Mouse (Mus musculus): ENCODE measurements at regions not wholly inside any gene's neighbourhood (a gene's known extent, or its start where the extent isn't known, plus 50 kb on each side); places are given as distances from the start of the nearest gene placed in this dataset.

DNA sequence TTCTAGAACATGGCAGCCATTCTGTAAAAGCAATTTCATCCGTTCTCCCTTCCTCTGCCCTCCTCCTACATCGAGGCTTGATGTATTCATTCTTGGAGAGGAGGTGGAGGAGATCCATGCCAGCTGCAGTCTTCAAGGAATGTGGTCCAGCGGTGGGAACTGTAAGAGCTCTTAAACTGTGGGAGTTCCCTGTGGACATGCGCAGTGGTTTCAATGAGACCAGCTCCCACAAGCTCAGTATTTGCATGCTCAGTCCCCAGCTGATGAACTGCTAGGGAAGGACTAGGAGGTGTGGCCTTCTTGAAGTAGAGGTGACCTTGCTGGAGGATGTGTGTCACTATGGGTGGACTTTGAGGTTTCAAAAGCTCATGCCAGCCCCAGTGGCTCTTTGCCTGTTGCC lies 163.7 kb upstream of the Ctnnb1 start:
- TF ChIP-seq REST (IDR thresholded peaks at IDR 0.05; ENCODE audit: insufficient read depth, insufficient read length) (no peak), E2F4 (IDR thresholded peaks at IDR 0.05; ENCODE audit: insufficient read depth) (no peak)
- H3ac ChIP-seq (ENCODE audit: control insufficient read depth, insufficient read length): no peak overlapping the region
- no peaks in the 10 kb centered on the region for H3K79me2 ChIP-seq (ENCODE audit: control insufficient read depth, insufficient read depth)
- H3K36me3 ChIP-seq (ENCODE audit: control insufficient read depth, insufficient read depth): no peaks in the 10 kb centered on the region
- no peak overlapping the region for H3K4me3 ChIP-seq
- H3K27me3 ChIP-seq (ENCODE audit: control insufficient read depth, insufficient read depth, insufficient read length): no peaks in the 10 kb centered on the region
- H3K4me2 ChIP-seq (ENCODE audit: low read depth): no peak overlapping the region

DNA sequence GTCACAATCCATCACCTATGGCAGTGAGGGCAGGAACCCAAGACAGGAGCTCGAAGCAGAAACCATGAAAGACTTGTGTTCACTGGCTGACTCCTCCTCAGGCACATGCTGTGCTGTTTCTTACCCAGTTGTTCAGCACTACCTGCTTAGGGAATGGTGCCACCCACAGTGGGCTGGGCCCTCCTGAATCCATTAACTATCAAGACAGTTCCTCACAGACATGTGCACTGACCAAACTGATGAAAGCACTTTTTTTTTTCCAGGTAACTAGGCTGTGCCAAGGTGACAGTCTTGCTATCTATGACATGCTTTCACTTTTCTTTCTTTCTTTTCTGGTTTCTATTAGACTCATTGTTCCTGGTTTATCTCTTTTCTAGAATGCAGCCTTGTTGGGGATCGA lies 162.1 kb upstream of the Ctnnb1 start:
- H3K4me2 ChIP-seq (ENCODE audit: low read depth): no peak overlapping the region

DNA sequence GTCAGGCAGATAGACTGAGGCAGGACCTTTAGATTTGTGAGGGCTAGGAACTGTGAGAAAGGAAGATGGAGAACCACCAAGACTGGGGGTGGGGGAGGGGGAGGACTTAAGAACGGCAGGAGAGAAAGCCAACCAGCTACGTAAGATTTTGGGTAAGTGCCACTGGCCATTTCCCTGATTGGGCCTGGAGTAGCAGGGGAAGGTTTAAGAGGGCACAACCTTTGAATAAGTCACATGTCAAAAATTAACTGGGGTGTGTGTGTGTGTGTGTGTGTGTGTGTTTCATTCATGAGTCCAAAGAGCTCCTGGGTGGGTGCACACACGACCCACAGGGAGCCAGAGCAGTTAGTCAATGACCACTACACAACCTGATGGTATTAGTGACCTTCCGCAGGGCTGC lies 161.6 kb upstream of the Ctnnb1 start:
- Histone ChIP-seq H3K4me3 (no peak overlapping the region), H3K27me3 (ENCODE audit: control insufficient read depth, insufficient read depth, insufficient read length) (no peaks in the 10 kb centered on the region), H3K36me3 (ENCODE audit: control insufficient read depth, insufficient read depth) (no peaks in the 10 kb centered on the region), H3K79me2 (ENCODE audit: control insufficient read depth, insufficient read depth) (no peaks in the 10 kb centered on the region), H3K4me2 (ENCODE audit: low read depth) (no peak overlapping the region), H3ac (ENCODE audit: control insufficient read depth, insufficient read length) (no peak overlapping the region)
- TF ChIP-seq MYOD1 (IDR thresholded peaks at IDR 0.05; ENCODE audit: control insufficient read depth in 1 of 3, insufficient read length in 2 of 3, low read depth in 2 of 3): no peak

More for the DNA sequence above, 162.1 kb upstream of the Ctnnb1 start:
- no peak for TF ChIP-seq MAX (IDR thresholded peaks at IDR 0.05; ENCODE audit: low read depth)
- TF ChIP-seq REST (IDR thresholded peaks at IDR 0.05; ENCODE audit: insufficient read depth, insufficient read length): no peak
- TF ChIP-seq MYOG (IDR thresholded peaks at IDR 0.05; ENCODE audit: control insufficient read depth in 1 of 3, insufficient read depth in 1 of 3, insufficient read length in 2 of 3, low read depth in 2 of 3): no peak
- no peak for TF ChIP-seq CEBPB (IDR thresholded peaks at IDR 0.05; ENCODE audit: insufficient read depth, poor library complexity, severe bottlenecking)
- no peak for TF ChIP-seq USF1 (IDR thresholded peaks at IDR 0.05; ENCODE audit: low read depth)
- TF ChIP-seq TCF3 (IDR thresholded peaks at IDR 0.05; ENCODE audit: insufficient read length, low read depth): no peak
- no peak for TF ChIP-seq SRF (IDR thresholded peaks at IDR 0.05; ENCODE audit: control insufficient read depth, insufficient read length, low read depth)
- no peak for TF ChIP-seq POLR2A (IDR thresholded peaks at IDR 0.05; ENCODE audit: insufficient read length, low read depth)
- TF ChIP-seq TCF12 (IDR thresholded peaks at IDR 0.05; ENCODE audit: insufficient read depth, poor library complexity, severe bottlenecking): no peak
- TF ChIP-seq MYOD1 (IDR thresholded peaks at IDR 0.05; ENCODE audit: control insufficient read depth in 1 of 3, insufficient read length in 2 of 3, low read depth in 2 of 3): no peak
- TF ChIP-seq E2F4 (IDR thresholded peaks at IDR 0.05; ENCODE audit: insufficient read depth): no peak
- no peak for TF ChIP-seq POLR2AphosphoS2 (IDR thresholded peaks at IDR 0.05; ENCODE audit: insufficient read length, low read depth)
- Histone ChIP-seq H3K27me3 (ENCODE audit: control insufficient read depth, insufficient read depth, insufficient read length) (no peaks in the 10 kb centered on the region), H3K79me2 (ENCODE audit: control insufficient read depth, insufficient read depth) (no peaks in the 10 kb centered on the region), H3K36me3 (ENCODE audit: control insufficient read depth, insufficient read depth) (no peaks in the 10 kb centered on the region), H3K4me3 (no peak overlapping the region), H3ac (ENCODE audit: control insufficient read depth, insufficient read length) (no peak overlapping the region)

DNA sequence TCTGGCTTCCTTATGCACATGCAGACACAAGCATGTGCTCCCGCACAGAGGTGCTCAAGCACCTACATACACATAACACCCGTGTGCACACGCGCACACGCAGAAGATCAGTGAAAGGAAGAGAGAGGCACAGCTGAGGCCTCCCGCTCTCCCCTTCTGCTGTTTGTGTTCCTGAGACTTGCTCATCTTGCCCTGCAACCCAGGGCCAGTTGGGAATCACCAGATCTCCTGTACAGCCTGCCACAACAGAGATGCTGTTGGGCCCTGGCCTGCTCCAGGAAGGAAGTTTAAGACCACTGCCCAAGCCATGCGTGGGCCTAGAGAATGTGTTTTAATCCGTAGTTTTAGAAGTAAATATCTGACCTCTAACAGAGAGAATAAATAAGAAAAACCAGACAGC lies 160.0 kb upstream of the Ctnnb1 start:
- Histone ChIP-seq H3K36me3 (ENCODE audit: control insufficient read depth, insufficient read depth) (no peaks in the 10 kb centered on the region), H3K4me2 (ENCODE audit: low read depth) (no peak overlapping the region), H3K4me3 (no peak overlapping the region), H3K27me3 (ENCODE audit: control insufficient read depth, insufficient read depth, insufficient read length) (no peaks in the 10 kb centered on the region), H3K79me2 (ENCODE audit: control insufficient read depth, insufficient read depth) (no peaks in the 10 kb centered on the region), H3ac (ENCODE audit: control insufficient read depth, insufficient read length) (no peak overlapping the region)
- TF ChIP-seq POLR2A (IDR thresholded peaks at IDR 0.05; ENCODE audit: insufficient read length, low read depth) (no peak), TCF12 (IDR thresholded peaks at IDR 0.05; ENCODE audit: insufficient read depth, poor library complexity, severe bottlenecking) (no peak), REST (IDR thresholded peaks at IDR 0.05; ENCODE audit: insufficient read depth, insufficient read length) (no peak), POLR2AphosphoS2 (IDR thresholded peaks at IDR 0.05; ENCODE audit: insufficient read length, low read depth) (no peak), CEBPB (IDR thresholded peaks at IDR 0.05; ENCODE audit: insufficient read depth, poor library complexity, severe bottlenecking) (no peak), SRF (IDR thresholded peaks at IDR 0.05; ENCODE audit: control insufficient read depth, insufficient read length, low read depth) (no peak), TCF3 (IDR thresholded peaks at IDR 0.05; ENCODE audit: insufficient read length, low read depth) (no peak)

DNA sequence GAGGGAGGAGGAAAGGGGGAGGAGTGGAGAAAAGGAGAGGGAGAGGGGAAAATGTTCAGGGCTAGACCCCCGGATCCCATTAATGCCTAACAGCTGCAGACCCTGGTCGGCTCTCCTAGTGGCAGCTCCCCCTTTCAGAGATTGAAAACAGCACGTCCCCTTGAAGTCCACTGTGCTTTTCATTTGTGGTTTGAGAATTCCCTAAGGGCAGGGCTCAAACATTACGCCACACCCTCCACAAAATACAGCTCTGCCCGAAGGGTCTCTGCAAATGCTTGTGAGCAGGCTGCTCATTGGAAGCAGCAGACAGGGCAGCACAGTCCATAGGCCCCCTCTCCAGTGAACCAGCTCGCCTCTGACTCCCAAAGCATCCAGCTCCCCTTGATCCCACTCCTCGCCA lies 159.3 kb upstream of the Ctnnb1 start:
- H3K27me3 ChIP-seq (ENCODE audit: control insufficient read depth, insufficient read depth, insufficient read length): no peaks in the 10 kb centered on the region
- TF ChIP-seq MAX (IDR thresholded peaks at IDR 0.05; ENCODE audit: low read depth): no peak
- no peak for TF ChIP-seq MYOD1 (IDR thresholded peaks at IDR 0.05; ENCODE audit: control insufficient read depth in 1 of 3, insufficient read length in 2 of 3, low read depth in 2 of 3)
- no peak for TF ChIP-seq CEBPB (IDR thresholded peaks at IDR 0.05; ENCODE audit: insufficient read depth, poor library complexity, severe bottlenecking)
- no peak for TF ChIP-seq SRF (IDR thresholded peaks at IDR 0.05; ENCODE audit: control insufficient read depth, insufficient read length, low read depth)
- no peak for TF ChIP-seq REST (IDR thresholded peaks at IDR 0.05; ENCODE audit: insufficient read depth, insufficient read length)
- no peak for TF ChIP-seq E2F4 (IDR thresholded peaks at IDR 0.05; ENCODE audit: insufficient read depth)
- no peak for TF ChIP-seq MYOG (IDR thresholded peaks at IDR 0.05; ENCODE audit: control insufficient read depth in 1 of 3, insufficient read depth in 1 of 3, insufficient read length in 2 of 3, low read depth in 2 of 3)
- no peak for TF ChIP-seq TCF3 (IDR thresholded peaks at IDR 0.05; ENCODE audit: insufficient read length, low read depth)
- H3K36me3 ChIP-seq (ENCODE audit: control insufficient read depth, insufficient read depth): no peaks in the 10 kb centered on the region
- H3K4me3 ChIP-seq: no peak overlapping the region
- peak overlapping the region; percentile 27 for H3K4me2 ChIP-seq (ENCODE audit: low read depth)
- H3ac ChIP-seq (ENCODE audit: control insufficient read depth, insufficient read length): no peak overlapping the region
- H3K79me2 ChIP-seq (ENCODE audit: control insufficient read depth, insufficient read depth): no peaks in the 10 kb centered on the region

DNA sequence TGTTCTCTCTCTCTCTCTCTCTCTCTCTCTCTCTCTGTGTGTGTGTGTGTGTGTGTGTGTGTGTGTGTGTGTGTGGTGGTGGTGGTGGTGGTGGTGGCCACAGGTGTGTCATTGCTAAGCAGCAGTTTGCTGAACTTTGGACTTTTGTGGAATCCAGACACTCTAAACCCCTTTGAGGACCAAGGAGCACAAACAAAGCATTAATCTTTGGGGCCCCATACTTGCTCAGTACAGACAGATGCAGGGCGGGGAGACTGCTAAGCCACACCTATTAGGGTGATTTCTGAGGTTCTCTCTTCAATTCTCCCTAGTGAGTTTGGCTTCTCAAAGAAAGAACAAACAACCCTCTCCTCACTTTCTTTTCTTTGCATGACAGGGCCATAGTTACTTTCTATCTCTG lies 158.1 kb upstream of the Ctnnb1 start:
- no peak overlapping the region for H3K4me2 ChIP-seq (ENCODE audit: low read depth)
- H3K27me3 ChIP-seq (ENCODE audit: control insufficient read depth, insufficient read depth, insufficient read length): no peaks in the 10 kb centered on the region
- no peak overlapping the region for H3K4me3 ChIP-seq
- H3ac ChIP-seq (ENCODE audit: control insufficient read depth, insufficient read length): no peak overlapping the region
- H3K79me2 ChIP-seq (ENCODE audit: control insufficient read depth, insufficient read depth): no peaks in the 10 kb centered on the region
- TF ChIP-seq POLR2AphosphoS2 (IDR thresholded peaks at IDR 0.05; ENCODE audit: insufficient read length, low read depth): no peak
- TF ChIP-seq TCF12 (IDR thresholded peaks at IDR 0.05; ENCODE audit: insufficient read depth, poor library complexity, severe bottlenecking): no peak
- TF ChIP-seq CEBPB (IDR thresholded peaks at IDR 0.05; ENCODE audit: insufficient read depth, poor library complexity, severe bottlenecking): no peak
- no peak for TF ChIP-seq SRF (IDR thresholded peaks at IDR 0.05; ENCODE audit: control insufficient read depth, insufficient read length, low read depth)
- no peaks in the 10 kb centered on the region for H3K36me3 ChIP-seq (ENCODE audit: control insufficient read depth, insufficient read depth)
